Mouse (Mus musculus) Patski (cell line): ENCODE data around the gene Tjp1. TPM values are rescaled to one million over a fixed set of nuclear protein-coding genes. Genes with fewer than 3 reads are reported as not detected.

Source experiments
- ATAC-seq: fragments of 100-300 bp; one replicate; pipeline ENCODE4 v1.8.0; 2021
- CTCF ChIA-PET: fragments of 350-600 bp; sonication (Branson Sonifier 250); formaldehyde crosslinking; loops from one replicate; lab custom pipeline; 2022; ENCODE audit warnings: inconsistent platforms; lab: Charles Lee
- POLR2A ChIA-PET: fragments of 350-600 bp; sonication (Branson Sonifier 250); formaldehyde crosslinking; loops from one replicate; lab custom pipeline; 2022; ENCODE audit warnings: antibody characterized with exemption, inconsistent platforms; lab: Charles Lee
- DNase-seq: peaks from one replicate; pipeline ENCODE4 v3.0.0-alpha.2; 2011; ENCODE audit warnings: low read depth, low spot score
- H3K27me3 ChIP-seq: fragments of 371-371 bp; one replicate; pipeline ENCODE4 v1.5.1; 2021
- CTCF ChIP-seq: fragments of 100-300 bp; IDR thresholded peaks from one replicate; pipeline ENCODE4 v1.5.1; 2021
- in situ Hi-C: fragments of 300-500 bp; cut with MboI; formaldehyde crosslinking; loops from 3 replicates; pipeline ENCODE4 v1.11.1; 2018; ENCODE audit warnings: low pct_unique_long_range_greater_than_20kb, mixed read lengths
- polyA plus RNA-seq: library from polyadenylated mRNA; unstranded; gene quantifications from one replicate; pipeline ENCODE4 v1.2.3, GENCODE M21; 2021

The Tjp1 gene
- polyA plus RNA-seq, 1 experiment from 2014 or later, result 67.3 TPM

DNA sequence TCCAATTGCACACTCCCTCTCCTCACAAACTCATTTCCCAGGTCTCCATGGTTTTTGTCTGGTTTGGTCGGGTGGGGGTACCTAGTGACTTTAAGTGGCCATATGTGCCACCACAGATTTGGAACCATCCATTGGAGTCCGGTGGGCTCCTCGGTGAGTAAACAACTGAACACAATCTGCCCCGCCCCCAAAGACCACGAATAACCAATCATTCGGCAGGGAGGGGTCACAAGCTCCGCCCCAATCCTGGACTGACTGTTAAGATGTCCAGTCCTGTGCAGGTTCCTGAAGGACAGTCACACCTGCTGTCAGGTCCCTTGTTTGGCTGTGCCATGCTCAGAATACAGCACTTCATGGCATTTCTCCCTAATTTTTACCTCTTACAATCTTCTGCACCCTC is 37.1 kb downstream of the Tjp1 start:
- POLR2A ChIA-PET, result no interaction called here
- in situ Hi-C loops, result loop anchor here (25.0 kb wide), 1 partner anchor 128 kb away; no protein-coding TSS in a partner anchor

DNA sequence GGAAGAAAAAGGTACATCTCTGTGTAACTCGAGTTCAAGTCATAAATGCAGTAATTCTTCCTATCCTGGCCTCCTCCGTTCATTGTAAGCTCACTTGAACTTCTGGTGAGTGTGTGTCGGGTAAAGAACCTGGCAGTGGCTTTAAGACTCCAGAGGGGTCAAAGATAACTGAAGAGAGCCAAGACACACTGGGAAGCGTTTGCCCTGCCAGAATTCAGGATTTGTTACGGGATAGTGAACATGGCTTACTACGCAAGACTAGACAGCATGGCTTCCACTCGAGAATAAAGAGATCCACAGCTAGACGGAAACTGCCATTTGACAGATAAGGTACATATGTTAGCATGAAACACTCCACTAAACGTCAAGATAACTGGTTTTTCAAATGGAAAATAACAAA is 37.8 kb downstream of the Tjp1 start:
- ChIA-PET CTCF (interaction anchor here (0.8 to 2.1 kb wide), 5 partner anchors 8 to 171 kb away, joined by 3 to 8 read pairs (median 3); no protein-coding TSS in a partner anchor), POLR2A (no interaction called here)
- no peak for DNase-seq
- no peaks in the 10 kb centered on the region for H3K27me3 ChIP-seq
- ATAC-seq, result no peak
- TF ChIP-seq CTCF, result no peak
- in situ Hi-C loops, result loop anchor here (25.0 kb wide), 1 partner anchor 127 kb away; no protein-coding TSS in a partner anchor

More for the DNA sequence above, 37.1 kb downstream of the Tjp1 start:
- ATAC-seq, result no peak
- CTCF ChIA-PET, result interaction anchor here (0.8 to 2.1 kb wide), 4 partner anchors 10 to 172 kb away, joined by 3 to 8 read pairs (median 4); no protein-coding TSS in a partner anchor
- no peak for TF ChIP-seq CTCF
- no peak for DNase-seq
- H3K27me3 ChIP-seq, result no peaks in the 10 kb centered on the region

DNA sequence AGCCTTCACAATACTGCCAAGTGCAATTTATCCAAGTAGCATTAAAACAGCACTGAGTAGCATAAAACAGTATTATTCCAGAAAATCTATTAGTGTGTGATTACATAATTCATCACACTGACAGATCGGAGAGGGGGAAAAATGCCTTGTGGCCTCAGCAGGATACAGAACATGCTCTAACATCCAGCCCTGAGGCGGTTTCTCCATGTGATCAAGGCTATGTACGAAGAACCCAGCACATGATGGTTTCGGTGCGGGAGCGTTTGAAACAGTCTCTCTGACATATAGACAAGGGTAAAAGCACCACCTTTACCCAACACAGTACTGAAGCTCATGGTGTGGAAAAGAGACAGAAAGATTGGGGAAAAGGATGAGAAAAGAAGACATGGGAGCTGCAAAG is 38.4 kb downstream of the Tjp1 start:
- ChIA-PET CTCF (interaction anchor here (0.9 to 2.1 kb wide), 4 partner anchors 8 to 117 kb away, joined by 3 to 8 read pairs (median 4); no protein-coding TSS in a partner anchor), POLR2A (no interaction called here)
- in situ Hi-C loops, result loop anchor here (25.0 kb wide), 1 partner anchor 127 kb away; no protein-coding TSS in a partner anchor
- ATAC-seq (no peak), DNase-seq (no peak)
- H3K27me3 ChIP-seq, result no peaks in the 10 kb centered on the region
- no peak for TF ChIP-seq CTCF

DNA sequence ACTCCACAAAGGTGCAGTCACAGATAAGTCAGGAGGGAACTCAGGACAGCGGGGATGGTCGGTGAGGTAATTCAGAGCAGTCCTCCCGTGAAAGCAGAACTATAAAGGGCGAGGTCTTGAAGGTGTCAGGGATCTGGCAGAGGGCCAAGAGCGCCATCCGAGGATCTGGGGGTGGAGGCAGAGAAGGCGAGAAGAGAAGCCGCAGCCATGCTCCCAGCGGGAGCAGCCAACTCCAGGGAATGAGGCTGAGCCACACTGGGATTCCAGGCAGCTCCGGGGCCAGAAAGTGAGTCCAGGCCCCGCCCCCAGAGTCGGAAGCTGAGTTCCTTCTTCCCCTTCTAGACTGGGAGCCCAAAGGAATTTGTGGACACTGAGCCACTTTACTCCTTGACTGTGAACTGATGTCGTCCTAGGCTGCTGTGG is 41.3 kb downstream of the Tjp1 start:
- POLR2A ChIA-PET, result no interaction called here
- in situ Hi-C loops, result loop anchor here (25.0 kb wide), 1 partner anchor 124 kb away; no protein-coding TSS in a partner anchor
- ATAC-seq, result no peak
- no peak for DNase-seq
- no peak for TF ChIP-seq CTCF
- H3K27me3 ChIP-seq, result no peaks in the 10 kb centered on the region
- CTCF ChIA-PET, result interaction anchor here (1.1 kb wide), 1 partner anchor 8 kb away, joined by 3 read pairs; no protein-coding TSS in a partner anchor

DNA sequence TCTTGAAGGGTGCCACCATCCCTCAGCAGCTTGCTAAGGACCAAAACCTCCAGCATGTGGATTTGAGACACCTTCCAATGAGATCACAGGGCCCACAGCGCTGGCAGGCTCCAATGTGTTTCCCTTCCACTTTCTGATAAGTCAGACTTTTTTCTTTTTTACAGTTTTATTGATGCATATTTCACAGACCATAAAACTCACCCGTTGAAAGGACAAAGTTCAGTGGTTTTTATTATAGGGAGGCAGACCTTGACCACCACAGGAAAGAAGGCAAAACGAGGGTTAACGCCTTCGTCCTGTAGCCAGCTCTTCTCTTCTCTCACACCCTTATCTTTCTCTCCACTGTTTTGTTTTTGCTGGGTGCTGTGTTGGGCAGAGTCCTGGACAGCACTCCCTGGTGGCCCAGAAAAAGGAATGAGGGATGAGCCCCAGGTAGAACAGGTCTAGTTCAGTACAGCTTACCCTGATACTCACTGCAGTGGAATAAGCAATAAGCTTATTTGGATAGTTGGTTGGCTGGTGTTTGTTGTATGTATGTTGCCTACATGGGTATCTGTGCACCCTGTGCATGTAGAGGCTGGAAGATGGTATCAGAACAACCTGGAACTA is 43.3 kb downstream of the Tjp1 start:
- in situ Hi-C loops, result loop anchor here (25.0 kb wide), 1 partner anchor 122 kb away; no protein-coding TSS in a partner anchor
- POLR2A ChIA-PET, result no interaction called here

DNA sequence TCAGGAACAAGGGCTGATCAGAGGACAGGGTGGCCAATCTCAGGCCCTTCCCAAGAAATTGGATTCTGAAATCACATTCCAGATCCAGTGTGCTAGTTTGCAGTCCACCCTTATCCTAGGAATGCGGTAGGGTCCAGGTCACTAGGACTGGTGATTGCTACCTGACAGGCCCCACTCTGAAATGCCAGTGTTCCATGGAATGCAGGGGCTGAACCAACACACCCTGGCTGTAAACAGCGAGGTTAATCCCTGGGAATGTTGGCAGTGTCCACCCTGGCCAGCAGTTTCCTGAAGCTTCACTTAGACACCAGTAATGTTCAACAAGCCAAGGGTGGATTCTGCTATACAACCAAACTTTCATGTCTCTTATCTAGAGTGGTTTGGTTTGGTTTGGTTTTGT is 45.4 kb downstream of the Tjp1 start:
- ATAC-seq (peak; percentile 54), DNase-seq (no peak)
- ChIA-PET POLR2A (no interaction called here), CTCF (no interaction called here)
- in situ Hi-C loops, result loop anchor here (25.0 kb wide), 1 partner anchor 120 kb away; no protein-coding TSS in a partner anchor
- H3K27me3 ChIP-seq, result no peaks in the 10 kb centered on the region
- no peak for TF ChIP-seq CTCF

More for the DNA sequence above, 43.3 kb downstream of the Tjp1 start:
- DNase-seq, result no peak
- TF ChIP-seq CTCF, result peak; percentile 34
- H3K27me3 ChIP-seq, result no peaks in the 10 kb centered on the region
- no peak for ATAC-seq
- CTCF ChIA-PET, result interaction anchor here (1.2 kb wide), 1 partner anchor 16 kb away, joined by 4 read pairs; no protein-coding TSS in a partner anchor

DNA sequence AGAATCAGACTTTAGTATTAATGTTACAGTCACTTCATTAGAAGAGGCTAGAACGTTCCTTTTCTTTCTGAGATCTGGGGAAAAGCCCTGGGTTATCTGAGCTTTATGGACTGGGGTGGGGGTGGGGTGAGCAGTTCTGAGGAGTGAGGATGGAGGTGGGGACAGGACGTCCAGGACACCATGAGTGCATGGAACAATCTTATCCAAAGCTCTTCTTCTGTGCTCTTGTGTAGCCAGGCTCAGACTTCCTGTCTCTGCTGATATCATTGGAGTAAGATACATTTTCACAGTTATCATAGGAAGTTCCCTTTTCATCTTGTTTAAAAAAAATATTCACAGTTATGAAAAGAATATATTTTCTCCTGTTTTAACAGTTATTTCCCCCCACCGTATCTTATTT is 55.5 kb downstream of the Tjp1 start:
- in situ Hi-C loops, result no loop called here
- ATAC-seq, result no peak

DNA sequence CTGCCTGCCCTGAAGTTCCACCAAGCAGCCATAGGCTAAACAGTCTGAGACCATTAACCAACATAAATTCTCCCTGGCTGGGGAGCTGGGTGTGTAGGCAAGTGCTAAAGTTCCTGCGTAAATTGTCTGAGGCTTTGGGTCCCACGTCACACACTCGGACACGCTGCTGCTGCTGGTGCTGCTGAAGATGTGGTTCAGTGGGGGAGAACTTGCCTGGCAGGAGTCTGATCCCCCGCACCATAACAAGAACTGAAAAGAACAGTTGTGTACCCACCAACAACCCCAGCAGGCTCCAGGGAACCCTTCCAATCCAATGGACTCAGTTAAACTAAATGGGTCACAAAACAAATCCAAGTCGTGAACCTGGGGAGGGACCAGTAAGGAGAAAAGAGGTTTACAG is 56.2 kb downstream of the Tjp1 start:
- ATAC-seq (no peak), DNase-seq (no peak)
- in situ Hi-C loops, result no loop called here
- CTCF ChIA-PET, result no interaction called here
- TF ChIP-seq CTCF, result no peak
- POLR2A ChIA-PET, result no interaction called here
- no peaks in the 10 kb centered on the region for H3K27me3 ChIP-seq

More for the DNA sequence above, 55.5 kb downstream of the Tjp1 start:
- TF ChIP-seq CTCF, result no peak
- ChIA-PET POLR2A (no interaction called here), CTCF (no interaction called here)
- H3K27me3 ChIP-seq, result no peaks in the 10 kb centered on the region
- no peak for DNase-seq

DNA sequence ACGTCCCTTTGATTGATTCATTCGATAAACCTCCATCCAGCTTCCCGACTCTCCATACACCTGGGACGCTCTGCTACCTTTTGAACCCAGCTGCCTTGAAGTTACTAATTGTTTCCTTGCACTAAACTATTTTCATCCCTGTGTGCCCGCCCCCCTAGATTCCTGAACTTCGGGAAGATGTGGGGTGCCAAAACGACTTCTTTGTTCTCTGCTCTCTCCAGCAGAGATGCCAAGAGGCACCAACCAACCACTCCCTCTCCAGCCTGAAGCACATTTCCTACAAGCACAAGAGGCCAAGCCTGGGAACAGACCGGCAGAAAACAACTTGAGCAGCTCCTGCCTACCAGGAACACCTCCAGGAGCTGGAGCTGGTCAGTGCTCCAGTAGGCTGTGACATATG is 57.4 kb downstream of the Tjp1 start:
- DNase-seq, result no peak
- in situ Hi-C loops, result no loop called here
- H3K27me3 ChIP-seq, result no peaks in the 10 kb centered on the region
- ChIA-PET CTCF (no interaction called here), POLR2A (interaction anchor here (1.0 kb wide), 1 partner anchor 40 kb away, joined by 3 read pairs; no protein-coding TSS in a partner anchor)
- no peak for TF ChIP-seq CTCF
- no peak for ATAC-seq

DNA sequence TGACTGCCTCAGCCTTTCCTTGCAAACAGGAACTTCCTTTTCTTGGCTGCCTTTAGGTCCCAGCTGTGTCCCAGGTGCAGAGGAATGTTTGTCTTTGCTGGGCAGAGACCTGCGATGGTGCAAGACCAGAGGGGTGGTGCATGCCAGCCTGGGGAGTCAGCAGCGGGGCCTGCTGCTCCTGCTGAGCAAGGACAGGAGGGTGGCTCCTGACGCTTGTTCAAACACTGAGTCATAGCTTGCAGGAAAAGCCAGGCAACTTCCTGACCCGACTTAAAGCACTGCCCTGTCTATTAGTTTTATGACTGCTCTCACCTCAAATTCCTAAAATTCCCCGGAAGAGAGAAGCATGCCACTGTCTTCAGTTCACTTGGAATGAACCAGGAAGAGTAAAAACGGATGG is 57.9 kb downstream of the Tjp1 start:
- DNase-seq (no peak), ATAC-seq (peak; percentile 91)
- CTCF ChIA-PET, result no interaction called here
- no peak for TF ChIP-seq CTCF
- in situ Hi-C loops, result no loop called here
- POLR2A ChIA-PET, result interaction anchor here (1.0 kb wide), 1 partner anchor 39 kb away, joined by 3 read pairs; no protein-coding TSS in a partner anchor
- H3K27me3 ChIP-seq, result no peaks in the 10 kb centered on the region

DNA sequence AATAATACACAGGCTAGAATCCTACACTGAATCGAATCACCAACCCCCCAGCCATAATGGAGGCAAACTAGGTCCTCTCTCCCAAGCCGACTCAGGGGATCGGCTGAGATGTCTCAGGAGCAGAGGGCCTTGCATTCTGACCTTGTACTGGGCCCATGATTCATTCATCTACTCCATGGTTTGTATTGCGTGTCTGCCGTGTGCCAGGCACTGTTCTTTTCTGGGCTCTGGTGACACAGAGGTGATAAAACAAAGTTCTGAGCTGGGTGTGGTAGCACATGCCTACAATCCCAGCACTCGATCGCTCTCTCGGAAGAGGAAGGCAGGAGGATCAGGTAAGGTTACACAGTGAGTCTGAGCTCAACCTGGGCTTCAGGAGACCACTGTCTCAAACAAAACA is 59.4 kb downstream of the Tjp1 start:
- DNase-seq (no peak), ATAC-seq (no peak)
- ChIA-PET CTCF (interaction anchor here (1.4 kb wide), 1 partner anchor 11 kb away, joined by 3 read pairs; no protein-coding TSS in a partner anchor), POLR2A (no interaction called here)
- TF ChIP-seq CTCF, result no peak
- in situ Hi-C loops, result no loop called here
- H3K27me3 ChIP-seq, result no peaks in the 10 kb centered on the region
